Mouse (Mus musculus): Measurements from ENCODE around the gene Exog.

The Exog gene

DNA sequence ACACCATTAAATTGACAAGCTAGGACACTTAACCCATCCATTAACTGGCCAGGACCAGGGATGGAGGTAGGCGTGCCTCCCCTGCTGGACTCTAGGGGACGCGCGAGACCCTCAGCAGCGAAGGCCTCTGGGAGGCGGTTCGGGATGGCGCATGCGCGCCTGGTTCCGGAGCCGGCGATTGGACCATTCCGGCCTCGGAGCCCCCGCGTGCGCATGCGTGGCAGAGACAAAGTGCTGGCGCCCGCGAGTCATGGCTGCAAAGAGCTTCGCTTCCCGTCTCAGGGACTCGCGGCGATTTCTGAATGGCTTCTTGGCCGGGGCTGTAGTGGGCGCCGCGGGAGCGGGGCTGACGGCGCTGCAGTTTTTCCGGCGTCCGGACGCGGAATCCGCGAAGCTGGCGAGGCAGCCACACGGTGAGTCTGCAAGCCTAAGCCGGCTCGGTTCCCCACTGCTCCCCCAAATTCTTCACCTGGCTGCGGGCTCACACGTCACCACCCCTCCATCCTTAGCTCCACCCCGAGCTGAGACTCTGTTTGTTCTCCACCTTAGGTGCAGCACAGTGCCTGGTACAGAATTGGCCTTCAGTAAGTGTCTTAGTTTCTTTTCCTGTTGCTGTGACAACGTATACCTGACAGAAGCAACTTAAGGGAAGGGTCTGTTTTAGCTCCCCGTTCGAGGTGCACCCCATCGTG is at the start of gene Exog:
Gene Exog (plus strand): TSS at position 206 of the 692 bp plus-strand sequence.
- peak; percentile 80 for DNase-seq (ENCODE audit: low read depth, low spot score)

GRCm38 (mm10) chr9:119401351-119401750 is 43.4 kb upstream of the Exog start:
- peak; percentile 50 for DNase-seq (ENCODE audit: low read depth, low spot score)

- DNase-seq (ENCODE audit: low read depth, low spot score), result peak; percentile 81
Measured at GRCm38 (mm10) chr9:119401801-119402214, 42.9 kb upstream of the Exog start, which contains the start of gene Acvr2b. Gene Acvr2b, plus strand, starts transcription at chr9:119402118.

DNA sequence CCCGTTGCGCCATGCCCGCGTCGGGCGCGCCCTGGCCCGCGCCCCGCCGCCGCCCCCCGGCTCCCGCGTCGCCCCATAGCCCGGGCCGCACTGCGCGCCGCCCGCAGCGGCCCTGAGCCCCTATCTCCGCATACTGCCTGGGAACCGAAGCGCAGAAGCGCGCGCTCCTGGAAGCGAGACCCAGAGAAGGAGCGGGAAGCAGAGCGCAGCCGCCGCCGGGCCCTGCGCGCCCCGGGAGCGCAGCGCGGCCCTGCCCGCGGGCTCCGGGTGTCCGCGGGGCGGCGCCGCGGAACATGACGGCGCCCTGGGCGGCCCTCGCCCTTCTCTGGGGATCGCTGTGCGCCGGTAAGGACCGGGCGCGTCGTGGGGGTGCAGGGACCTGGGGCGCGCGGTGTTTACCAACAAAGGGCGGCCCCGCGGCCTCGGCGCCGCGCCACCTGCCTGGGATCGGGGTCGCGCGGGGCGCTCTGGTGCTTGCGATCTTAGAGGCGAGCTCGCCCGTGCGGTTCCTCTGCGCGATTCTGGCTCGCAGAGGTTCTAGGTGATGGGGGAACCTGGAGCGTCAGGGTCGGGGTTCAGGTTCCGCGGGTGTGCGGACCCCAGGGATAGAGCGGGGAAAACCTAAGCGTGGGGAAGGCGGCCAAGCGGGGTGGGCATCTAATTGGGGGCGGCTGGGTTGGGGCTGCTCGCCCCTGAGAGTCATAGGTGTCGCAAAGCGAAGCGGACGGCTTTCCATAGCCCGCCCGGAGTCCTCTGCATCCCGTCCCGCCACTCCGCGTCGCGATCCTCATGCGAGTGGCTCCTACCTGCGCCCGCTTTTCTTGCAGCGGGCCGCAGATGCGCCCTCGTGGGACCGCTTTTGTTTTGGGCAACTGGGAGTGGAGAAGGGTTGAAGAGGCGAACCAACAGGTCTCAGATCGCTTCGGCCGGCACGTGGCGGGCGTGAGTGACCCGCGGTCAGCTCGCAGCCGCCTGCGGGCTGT is 42.2 kb upstream of the Exog start:
- no peak for DNase-seq (ENCODE audit: low read depth, low spot score)

DNA sequence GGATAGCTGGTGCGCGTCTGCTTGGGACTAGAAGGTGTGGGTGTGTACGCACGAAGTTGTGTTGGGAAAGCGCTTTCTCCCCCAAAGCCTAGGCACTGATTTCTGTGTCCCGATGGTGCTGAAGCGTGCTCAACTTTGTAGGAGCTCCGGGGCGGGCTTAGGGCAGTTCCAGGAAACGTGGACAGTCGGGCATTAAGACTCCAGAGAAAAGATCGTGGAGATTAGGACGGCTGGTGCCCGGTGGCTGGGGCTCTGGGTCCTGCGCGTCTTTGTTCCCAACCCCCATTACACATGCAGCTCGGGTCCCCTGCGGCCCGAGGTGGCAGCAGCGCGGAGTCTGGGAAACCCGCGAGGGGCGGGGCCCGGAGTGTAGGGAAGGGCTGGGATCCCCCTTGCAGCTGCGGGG is 41.5 kb upstream of the Exog start:
- no peak for DNase-seq (ENCODE audit: low read depth, low spot score)

DNA sequence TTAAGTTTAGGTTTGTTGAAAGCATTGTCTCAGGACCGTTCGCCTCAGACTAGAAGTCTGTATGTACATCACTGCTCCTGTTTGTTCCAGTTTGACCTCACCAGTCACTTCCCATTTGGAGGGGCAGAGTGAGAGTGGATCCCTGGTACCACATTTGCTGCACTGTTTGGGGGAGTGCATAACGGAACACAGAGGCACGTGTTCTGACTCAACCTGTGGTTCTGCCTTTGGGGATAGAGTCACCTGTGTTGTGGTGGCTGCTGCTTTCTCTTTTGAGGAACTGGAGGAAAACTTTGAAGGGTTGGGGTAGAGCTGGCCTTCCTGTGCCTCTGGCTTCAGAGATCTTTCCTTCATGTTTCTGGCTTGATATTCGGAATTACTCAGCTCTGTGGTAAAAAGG is 40.7 kb upstream of the Exog start:
- no peak for DNase-seq (ENCODE audit: low read depth, low spot score)

- no peak for DNase-seq (ENCODE audit: low read depth, low spot score)
Measured at GRCm38 (mm10) chr9:119407884-119408283, 36.9 kb upstream of the Exog start.

DNA sequence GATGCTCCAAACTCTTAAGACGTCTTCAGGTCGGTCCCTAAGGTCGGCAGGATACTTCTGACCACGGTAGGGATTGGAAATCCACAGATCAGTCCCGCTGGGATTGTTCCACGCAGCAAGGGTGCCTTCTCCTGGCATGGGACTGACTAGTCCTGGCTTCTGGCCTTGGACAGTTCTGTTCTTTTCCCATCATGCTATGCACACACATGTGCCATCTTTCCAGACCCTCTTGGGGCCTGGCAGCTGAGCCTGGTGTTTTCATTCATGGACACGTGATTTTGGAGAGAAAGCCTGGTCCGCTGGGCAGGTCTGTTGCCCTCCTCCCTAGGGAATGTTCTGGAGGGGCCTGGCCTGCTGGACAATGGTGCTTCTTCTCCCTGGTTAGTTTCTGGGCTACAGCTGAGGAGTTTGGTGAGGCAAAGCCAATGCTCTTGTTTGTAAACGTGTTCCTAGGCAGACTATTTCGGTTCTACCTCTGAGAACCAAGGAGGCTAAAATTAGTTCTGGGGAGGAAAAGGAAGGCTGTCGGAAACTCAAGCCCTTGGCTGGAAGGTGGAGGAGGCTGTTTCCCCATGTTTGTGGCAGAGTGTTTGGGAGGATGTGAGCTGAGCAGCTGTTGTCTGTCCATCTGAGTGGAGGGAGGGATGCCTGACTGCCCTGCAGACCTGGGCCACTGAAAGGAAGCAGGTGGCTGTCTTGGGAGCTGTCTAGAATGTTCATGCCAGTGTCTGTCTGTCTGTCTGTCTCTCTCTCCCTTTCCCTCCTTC is 35.7 kb upstream of the Exog start:
- DNase-seq (ENCODE audit: low read depth, low spot score), result peak; percentile 50

DNA sequence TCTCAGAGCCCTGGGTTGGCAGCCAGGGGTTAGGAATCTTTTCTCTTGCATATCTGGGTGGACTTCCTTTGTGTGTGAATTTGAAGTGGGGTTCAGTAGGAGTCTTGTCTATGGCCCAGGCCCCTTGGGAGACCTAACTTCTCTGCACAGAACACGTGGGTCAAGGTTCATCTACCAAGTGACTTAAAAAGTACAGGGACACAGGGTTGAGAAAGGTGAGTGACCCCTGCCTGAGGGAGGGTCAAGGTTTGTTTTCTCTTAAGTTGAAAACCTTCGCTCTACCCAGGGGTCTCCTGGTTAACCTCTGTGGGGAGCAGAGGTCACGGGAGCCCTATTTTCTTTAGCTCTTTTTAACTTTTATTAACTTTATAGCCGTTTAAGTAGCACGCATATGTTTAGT is 34.9 kb upstream of the Exog start:
- DNase-seq (ENCODE audit: low read depth, low spot score), result no peak

GRCm38 (mm10) chr9:119418025-119418424 is 26.7 kb upstream of the Exog start:
- no peak for DNase-seq (ENCODE audit: low read depth, low spot score)

GRCm38 (mm10) chr9:119419852-119420438 is 24.8 kb upstream of the Exog start:
- DNase-seq (ENCODE audit: low read depth, low spot score), result no peak

DNA sequence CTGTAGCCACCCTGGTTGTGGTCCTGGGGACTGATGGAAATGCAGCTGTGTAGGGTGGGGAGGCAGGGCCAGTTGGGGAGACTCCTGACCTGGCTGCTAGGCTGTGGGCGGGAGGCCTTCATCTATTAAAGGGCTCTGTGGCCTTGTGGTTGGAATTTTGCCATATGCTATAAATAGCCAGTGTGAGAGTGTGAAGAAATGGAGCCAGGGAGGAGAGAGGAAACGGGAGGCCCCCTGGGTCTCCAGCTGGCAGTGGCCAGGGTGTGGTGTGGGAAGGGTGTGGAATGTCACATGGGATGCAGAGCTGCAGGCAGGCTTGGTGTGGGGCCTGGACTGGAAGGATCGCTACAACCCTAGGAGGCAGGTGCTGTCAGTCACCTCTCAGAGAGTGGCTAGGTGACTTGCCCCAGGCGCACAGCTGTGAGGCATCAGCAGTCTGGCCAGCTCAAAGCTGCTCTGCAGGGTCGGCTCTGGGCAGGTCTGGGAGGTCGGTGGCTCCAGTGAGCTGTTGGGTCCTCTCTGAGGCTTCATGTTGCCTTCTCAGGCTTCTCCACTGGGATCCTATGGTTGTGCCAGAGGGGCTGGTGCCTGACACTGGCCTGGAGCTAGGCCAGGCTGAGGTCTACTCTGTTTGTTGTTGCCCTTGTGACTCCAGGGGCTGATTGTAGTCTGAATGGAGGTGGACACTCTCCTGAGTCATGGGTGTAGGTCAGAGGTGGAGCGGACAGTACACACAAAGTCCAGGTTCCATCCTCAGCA is 19.3 kb upstream of the Exog start:
- no peak for DNase-seq (ENCODE audit: low read depth, low spot score)

DNA sequence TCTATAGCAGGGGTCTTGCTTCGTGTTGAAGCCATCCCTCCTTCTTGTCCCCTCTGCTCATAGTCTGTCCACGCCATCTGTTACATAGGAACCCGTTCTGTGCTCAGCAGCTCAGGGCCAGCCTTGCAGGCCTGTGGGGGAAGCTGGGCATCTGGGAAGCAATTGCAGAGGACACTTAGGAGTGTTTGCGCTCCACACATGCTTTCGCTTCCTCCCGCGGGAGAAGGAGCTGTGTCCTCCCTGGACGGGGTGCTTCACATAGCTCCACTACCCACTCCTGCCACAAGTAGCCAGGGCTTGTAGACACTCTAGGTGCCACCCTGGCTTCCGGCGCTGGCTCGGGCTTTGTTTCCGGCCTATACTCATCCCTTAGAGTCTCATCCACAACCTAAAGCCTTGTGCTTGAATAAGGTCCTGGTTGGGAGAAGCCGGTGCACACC is 18.7 kb upstream of the Exog start:
- no peak for DNase-seq (ENCODE audit: low read depth, low spot score)

DNA sequence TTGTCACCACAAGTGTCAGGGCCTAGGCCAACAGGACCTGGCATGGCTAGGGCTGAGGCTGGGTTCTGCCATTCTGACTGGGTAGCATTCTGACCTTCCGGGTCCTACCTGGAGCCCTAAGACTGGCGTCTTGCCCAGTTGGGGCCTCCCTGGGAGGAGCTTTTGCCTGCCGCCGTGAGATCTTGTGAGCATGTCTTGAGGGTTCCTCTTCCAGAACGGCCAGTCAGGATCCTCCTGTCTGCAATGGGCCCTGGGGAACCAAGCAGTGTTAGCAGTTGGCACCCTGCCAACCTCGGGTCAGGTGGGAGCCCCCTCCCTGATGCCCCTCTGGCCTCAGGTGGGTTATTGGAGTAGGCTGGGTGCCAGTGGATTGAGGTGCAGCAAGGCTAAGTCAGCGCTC is 18.3 kb upstream of the Exog start:
- no peak for DNase-seq (ENCODE audit: low read depth, low spot score)

DNA sequence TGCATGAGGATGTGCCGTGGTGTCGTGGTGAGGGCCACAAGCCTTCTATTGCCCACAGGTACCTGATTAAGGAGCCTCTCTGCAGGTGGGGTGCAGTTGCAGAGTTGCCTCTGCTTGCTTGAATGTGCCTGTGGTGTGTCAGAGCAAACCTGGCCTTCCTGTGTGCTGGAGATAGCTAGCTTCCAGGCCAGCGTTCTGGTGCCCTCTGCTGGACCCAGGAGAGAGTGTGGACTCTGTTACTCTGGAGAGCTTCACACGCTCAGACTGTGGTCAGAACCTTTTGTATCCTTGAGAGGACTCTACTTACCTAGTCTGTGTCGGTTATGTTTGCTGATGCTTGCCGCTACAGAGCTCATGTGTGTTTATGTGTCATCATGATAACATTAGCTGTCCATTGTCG is 14.4 kb upstream of the Exog start:
- DNase-seq (ENCODE audit: low read depth, low spot score), result no peak

DNA sequence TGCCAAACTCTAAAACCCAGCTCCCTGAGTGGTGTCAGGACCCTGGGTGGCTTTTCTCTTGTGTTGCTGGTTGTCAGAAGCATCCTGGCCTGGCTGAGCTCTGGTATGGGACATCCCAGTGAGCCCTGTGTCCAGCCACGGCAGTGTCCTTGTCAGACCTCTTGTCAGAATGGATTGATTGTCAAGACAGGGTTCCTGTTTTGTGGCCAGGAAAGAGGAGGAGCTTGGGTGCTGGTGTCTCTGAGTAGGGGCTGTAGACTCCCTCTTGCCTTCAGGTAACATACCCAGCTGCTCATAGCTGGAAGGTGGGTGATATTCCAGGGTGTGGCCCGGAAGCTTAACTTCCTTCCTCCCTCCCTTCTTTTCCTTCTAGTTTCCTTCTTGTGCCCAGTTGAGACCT is 8.9 kb upstream of the Exog start:
- DNase-seq (ENCODE audit: low read depth, low spot score), result no peak

DNA sequence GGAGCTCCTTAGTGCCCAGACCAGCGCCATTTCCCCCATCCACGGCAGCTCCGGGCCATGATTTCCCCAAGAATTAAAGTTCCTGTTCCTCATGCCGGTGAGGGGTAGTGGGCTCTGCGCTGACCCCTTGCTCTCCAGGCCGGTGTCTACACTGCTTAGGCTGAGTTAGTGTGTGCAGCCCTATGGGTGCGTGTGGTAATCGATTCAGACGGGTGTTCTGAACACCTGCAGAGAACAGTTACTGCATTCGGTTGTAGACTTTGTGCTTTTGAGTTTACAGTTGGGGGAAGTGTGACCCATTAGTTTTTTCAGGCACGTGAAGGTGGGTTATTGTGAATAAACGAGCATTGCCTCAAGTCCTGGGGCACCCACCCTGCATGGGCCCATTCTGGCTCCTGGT is 6.7 kb upstream of the Exog start:
- no peak for DNase-seq (ENCODE audit: low read depth, low spot score)

- peak; percentile 33 for DNase-seq (ENCODE audit: low read depth, low spot score)
Measured at GRCm38 (mm10) chr9:119438498-119439000, 6.2 kb upstream of the Exog start.

GRCm38 (mm10) chr9:119445737-119446136 is 994 bp downstream of the Exog start:
- DNase-seq (ENCODE audit: low read depth, low spot score), result no peak

DNA sequence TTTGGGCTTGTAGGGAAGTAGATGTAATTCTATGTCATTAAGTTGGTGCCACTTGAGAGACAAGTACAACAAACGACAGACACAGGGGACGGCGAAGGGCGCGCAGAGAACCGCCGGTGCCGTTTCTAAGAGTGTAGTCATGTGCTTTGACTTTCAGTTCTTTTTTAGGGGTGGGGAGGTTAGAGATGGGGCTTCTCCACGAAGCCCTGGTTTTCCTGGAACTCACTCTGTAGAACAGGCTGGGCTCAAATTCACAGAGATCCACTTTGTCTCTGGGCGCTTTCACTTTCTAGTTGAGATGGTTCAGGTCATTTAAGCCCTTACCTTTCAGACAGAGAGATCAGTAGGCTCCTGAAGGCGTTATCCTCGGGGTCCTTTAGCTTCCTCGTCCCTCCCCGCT is 11.2 kb downstream of the Exog start:
- DNase-seq (ENCODE audit: low read depth, low spot score), result no peak

DNA sequence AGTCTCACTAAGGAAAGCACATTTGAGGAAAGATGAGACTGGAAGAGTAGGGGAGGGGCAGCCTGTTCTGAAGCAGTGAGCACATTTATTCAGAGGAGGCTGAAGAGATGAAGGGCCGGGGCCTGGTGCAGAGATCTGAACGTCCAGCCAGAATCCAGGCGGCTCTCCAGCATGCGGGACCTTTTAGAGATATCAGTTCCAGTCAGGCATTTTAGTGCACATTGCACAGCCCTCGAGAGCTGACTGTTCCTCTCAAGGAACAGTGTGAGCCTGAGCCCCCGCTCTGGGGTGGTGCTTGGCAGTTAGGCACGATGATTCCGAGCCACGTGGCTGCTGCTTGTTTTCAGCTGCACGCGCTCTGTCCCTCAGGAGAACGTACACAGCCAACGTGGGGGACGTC is 12.4 kb downstream of the Exog start:
- DNase-seq (ENCODE audit: low read depth, low spot score), result no peak
